Mouse (Mus musculus) ZHBTc4 (cell line): ENCODE data around the gene Slx.
"Not testable (repeated sequence)": the region's sequence is repeated elsewhere in the genome, so short reads cannot be mapped to it uniquely, and the experiment has no call there.

Experiments used
- DNase-seq: peaks from one replicate; pipeline ENCODE4 v3.0.0-alpha.2; 2011; ENCODE audit warnings: low read depth, low spot score

Slx gene

DNA sequence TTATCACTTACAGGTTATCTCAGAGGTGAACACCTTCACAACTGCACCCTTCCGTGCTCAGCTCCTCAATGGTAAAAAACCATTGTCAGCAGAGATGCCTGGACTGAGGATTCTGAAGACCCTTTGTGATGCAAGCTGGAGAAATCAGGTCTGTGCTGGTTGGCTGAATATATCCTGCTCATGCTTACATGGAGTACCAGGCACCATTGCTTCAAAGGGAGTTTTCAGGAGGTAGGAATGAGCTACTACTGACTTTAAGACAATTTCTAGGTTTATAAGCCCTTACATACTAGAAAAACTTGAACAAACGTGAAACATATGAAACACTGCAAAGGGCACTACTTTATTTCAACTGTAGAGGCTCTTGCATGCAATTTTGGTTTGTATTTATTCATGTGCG, at the start of gene Slx:
Slx (minus strand) TSS at position 101 of the 400 bp plus-strand sequence.
- DNase-seq: not testable (repeated sequence)
